Mouse (Mus musculus): ENCODE data around the gene Ubl4b. TPM values are rescaled to one million over a fixed set of nuclear protein-coding genes. Genes with fewer than 3 reads are reported as not detected.
A peak's percentile ranks its signal among the peaks of the same experiment; 100 is the strongest.

Gene Ubl4b
- total and polyA plus RNA-seq, 3 experiments = not detected

DNA sequence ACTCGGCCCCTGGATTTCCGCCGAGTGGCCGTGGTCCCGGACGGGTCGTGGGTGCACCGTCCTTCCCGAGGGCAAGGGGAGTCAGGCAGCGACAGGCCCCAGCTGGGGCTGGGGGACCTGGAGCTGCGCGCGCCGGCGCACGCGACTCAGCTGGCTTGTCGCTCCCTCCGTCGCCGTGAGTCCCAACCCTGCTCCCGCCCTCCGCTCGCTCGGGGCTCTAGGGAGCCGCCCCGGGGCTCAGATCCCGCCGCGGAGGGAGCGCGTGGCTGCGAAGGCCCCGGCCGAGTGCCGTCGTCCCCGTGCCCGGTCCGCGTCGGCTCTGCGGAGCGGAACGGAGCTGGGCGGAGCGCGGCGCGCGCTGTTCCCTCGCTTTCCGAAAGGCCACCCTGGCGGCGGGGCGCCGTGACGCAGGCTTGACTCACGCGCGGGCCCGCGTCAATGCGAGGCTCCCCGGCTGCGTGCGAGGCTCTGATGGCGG lies 37.2 kb downstream of the Ubl4b start, which contains the start of gene Slc6a17:
Slc6a17 (minus strand) TSS at position 388 of the 478 bp plus-strand sequence.
- DNase-seq = peak; percentile 84

DNA sequence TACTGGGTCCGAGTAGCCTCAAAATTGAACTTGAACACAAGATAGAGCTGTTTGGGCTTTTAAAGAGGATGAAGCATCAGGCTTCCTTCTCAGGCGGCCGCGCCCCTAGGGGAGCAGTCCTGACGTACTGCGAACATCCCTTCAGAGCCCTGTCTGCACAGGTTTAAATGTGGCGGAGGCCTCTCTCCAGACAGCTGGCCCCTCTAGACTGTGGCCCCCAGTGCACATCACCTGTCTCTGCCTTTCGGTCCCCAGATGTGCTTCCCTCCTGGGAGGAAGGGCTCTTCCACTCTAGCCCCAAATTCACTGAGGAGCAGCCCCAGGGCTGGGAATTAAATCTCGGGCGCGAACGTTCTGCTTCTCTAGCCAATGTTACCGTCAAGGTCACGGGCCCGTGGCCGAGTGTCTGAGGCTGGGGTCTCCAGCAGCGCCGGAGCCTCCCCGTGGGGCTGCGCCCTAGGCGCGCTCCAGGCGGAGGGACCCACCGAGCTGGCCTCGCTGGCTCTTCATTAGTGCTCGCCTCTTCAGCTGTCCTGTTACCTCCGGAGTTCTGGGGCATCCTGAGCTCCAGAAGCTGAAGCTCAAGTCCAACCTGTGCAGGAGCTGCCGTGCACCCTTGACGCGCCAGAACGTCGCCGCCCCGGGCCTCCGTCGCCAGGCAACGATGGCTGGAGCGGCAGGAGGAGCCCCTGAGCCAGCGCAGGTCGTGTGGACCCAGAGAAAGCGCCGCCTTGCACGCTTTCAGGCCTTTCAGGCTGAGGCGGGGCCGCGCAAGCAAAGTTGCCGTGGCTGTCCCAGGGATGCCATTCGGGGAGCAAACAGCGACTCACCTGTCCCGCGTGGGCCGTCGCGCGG lies 37.9 kb downstream of the Ubl4b start:
- DNase-seq = peak; percentile 14

DNA sequence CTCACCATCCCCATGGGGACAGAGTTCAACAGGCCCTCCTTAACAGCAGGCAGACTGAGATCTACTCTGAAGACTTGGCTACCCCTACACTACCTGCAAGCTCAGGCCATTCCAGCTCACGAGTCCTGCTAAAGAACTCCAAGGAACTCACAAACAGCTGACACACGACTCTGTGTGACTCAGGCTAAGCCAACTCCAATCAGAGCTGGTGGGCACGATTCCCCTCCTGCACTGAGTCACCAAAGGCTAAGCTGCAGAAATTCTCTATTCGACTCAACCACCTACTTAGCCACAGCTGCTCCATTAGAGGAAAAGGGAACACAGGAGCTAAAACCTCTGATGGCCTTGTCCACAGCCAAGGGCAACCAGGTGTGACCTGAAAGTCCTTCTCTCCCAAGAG lies 38.9 kb downstream of the Ubl4b start:
- DNase-seq = peak; percentile 13

DNA sequence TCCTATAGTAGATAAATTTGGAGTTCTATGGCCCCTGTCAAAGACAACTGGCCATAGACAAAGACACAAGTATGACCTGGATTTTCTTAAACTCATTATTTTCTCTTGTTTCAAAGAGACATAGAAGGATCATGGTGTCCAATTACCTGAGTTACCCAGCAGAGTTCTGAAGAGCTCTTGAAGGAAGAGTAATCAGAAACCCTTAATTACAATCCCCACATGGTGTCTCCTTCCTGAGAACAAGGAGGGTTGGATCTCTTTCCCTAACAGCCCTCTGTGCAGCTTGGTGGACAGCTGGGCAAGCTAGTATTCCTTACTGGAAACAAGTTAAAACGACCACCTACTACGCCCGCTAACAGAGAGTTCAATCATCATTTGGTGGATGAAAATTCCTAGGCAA lies 43.5 kb downstream of the Ubl4b start:
- no peak for DNase-seq

DNA sequence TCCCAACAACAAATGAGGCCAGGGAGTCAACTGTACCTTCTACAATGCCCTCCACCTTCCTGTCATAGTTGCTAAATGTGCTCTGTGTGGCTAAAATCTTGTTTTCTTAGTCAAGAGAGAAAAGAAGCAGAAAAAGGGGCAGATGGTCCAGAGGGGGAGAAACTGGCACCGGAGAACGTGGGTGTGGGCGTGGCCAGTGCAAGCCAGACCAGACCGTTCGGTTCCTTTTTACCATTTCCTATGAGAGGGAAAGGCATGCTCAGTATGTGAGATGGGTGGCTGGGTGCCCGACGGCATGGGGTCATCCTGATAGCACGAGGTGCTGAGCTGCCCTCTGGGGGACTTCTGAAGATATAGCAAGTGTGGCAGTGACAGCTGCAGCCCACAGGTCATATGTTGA lies 46.2 kb downstream of the Ubl4b start:
- DNase-seq = no peak

DNA sequence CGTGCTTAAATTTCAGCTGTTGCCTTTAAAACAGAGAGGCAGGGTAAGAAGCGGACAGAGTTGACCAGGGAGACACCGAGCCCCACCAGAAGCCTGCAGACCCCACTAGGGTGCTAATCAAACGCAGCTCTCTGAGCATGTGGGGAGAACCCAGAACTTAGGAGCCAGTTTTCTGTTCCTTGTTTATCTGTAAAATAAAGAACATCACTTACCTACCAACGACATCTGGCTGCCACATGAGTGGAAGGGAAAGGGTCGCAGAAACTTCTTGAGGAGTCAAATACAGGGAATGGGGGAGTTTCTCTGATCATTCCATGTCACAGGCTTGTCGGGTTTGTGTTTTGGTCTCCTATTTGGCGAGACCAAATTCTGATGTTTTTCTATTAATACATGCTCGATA lies 46.9 kb downstream of the Ubl4b start:
- DNase-seq = no peak

DNA sequence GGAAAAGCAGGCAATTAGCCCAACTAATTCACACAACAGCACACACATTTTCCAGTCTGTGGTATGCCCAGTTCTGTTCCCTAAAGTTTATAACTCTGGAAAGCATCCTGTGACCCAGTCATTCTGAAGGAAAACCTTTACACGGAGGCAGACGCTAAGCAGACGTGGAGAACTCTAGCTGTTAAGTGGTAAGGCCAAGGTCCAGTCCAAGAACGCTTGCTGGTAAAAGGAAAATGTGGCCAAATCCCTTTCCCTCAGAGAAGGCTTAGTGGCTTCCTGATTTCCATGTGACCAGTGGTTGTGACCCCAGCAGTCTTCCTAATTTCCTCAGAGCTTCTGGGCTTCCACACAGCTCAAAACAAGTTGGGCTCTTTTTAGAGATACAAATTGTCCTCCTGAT lies 48.3 kb downstream of the Ubl4b start:
- DNase-seq = no peak

DNA sequence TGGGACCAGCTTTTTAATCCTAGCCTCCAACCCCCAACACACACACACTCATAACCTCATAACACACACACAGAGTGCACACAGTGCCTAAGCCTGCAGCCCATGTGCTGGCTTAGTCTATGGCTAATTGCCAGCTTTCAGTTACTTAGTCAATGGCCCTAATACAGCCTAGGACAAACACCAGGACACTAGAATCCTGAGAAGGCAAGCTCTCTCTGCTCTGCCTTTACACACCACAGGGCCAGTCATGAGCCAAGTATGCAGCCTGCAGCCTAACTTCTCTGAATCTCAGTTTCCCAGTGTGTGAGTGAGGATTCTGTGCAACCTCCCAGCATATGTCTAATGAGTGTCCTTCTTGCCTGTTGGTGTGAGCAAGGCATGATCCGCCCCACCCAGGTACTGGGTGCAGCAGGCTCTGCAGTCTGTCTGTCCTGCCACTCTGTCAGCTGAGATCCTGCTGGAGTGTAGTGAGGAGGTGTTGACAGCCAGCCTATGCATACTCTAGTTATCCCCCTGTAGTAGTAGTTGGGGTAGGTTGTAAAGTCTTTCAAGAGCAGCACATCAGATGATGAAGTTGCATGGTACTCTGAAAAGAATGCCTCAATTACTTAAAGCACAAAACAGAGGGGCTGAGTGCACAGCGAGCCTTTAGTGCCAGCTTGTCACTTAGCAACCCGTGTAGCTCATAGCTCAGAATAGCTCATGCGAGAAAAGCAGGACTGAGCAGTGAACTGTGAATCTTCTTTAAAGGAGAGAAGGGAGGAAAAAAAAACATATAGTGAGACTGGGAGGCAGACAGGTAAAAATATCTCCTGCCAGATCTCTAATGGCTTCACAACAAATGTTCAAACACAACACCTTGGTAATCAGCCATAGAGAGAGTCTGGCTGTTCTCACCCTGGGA lies 49.2 kb downstream of the Ubl4b start:
- no peak for DNase-seq

DNA sequence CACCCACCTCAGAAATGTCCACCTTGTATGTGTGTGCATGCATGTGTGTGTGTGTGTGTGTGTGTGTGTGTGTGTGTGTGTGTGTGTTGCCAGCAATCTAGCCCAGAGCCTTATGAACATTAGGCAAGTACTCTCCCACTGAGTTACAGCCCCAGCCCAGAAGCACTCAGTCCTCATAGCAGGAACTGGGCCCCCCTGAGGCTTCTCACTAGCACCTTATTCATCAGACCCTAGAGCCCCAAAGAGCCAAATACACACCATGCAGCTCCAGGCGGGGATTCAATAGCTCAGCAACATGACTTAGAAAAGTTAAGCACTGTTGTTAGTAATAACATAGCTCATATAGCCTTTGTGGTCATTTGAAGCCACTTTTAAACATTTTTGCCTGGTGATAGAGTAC lies 50.3 kb downstream of the Ubl4b start:
- no peak for DNase-seq

DNA sequence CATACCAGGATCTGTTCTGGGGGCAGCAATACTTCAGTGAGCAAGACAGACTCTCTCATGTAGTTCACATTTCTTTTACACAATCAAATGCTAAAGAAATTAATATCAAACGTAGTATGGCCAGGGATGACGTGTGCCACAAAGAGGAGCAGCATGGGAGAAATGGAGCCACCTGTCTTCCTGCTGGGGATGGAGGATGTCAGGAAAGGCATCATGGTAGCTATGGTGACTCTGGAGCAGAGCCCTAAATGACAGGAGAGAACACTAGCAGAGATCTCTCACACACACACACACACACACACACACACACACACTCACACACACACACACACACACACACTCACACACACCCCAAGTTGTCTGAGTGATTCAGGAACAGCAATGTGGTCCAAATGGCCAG lies 51.2 kb downstream of the Ubl4b start:
- no peak for DNase-seq

Other genes with a start within 250 kb of the Ubl4b start
- gene Rbm15, start 221.4 kb downstream of the Ubl4b start, total RNA-seq (2021) = 10 to 100 TPM; 25.9 to 40.5 TPM
- gene Rbm15, start 221.4 kb downstream of the Ubl4b start, polyA plus RNA-seq (2012; rRNA removed) = 4.1 and 4.8 TPM in 2 replicates
- gene Kcnc4, start 95.5 kb downstream of the Ubl4b start, total RNA-seq (2021) = 10 to 100 TPM in 1 of 2 experiments, 1 to 10 TPM in 1; 7.4 to 13.6 TPM
- 8.6 and 10.0 TPM in 2 replicates for gene Kcnc4, start 95.5 kb downstream of the Ubl4b start, polyA plus RNA-seq (2012; rRNA removed)
- 10 to 100 TPM in 1 of 2 experiments, 1 to 10 TPM in 1; 4.3 to 13.3 TPM for gene Slc6a17, start 37.1 kb downstream of the Ubl4b start, total RNA-seq (2021)
- gene Slc6a17, start 37.1 kb downstream of the Ubl4b start, polyA plus RNA-seq (2012; rRNA removed) = 1.8 and 2.8 TPM in 2 replicates
- gene Alx3, start 40.0 kb upstream of the Ubl4b start, total RNA-seq (2021) = not detected
- not detected in 2 replicates for gene Alx3, start 40.0 kb upstream of the Ubl4b start, polyA plus RNA-seq (2012; rRNA removed)
- gene Gm10961, start 76.2 kb upstream of the Ubl4b start, total RNA-seq (2021) = not detected
- gene Gm10961, start 76.2 kb upstream of the Ubl4b start, polyA plus RNA-seq (2012; rRNA removed) = not detected in 2 replicates
- gene Strip1, start 76.6 kb upstream of the Ubl4b start, total RNA-seq (2021) = 10 to 100 TPM; 30.9 to 34.2 TPM
- 39.4 and 41.6 TPM in 2 replicates for gene Strip1, start 76.6 kb upstream of the Ubl4b start, polyA plus RNA-seq (2012; rRNA removed)
- gene Ahcyl1, start 141.5 kb upstream of the Ubl4b start, total RNA-seq (2021) = 100 to 1,000 TPM; 218 to 230 TPM
- gene Ahcyl1, start 141.5 kb upstream of the Ubl4b start, polyA plus RNA-seq (2012; rRNA removed) = 33.9 and 37.0 TPM in 2 replicates
- gene Csf1, start 205.4 kb upstream of the Ubl4b start, total RNA-seq (2021) = 10 to 100 TPM; 16.5 to 25.2 TPM
- 21.1 and 23.4 TPM in 2 replicates for gene Csf1, start 205.4 kb upstream of the Ubl4b start, polyA plus RNA-seq (2012; rRNA removed)

Data from adrenal gland, adult 2 months (tissue).